Mouse (Mus musculus) intestine, postnatal 0 days (tissue): ENCODE measurements around the gene Xpot. TPM values are rescaled to one million over a fixed set of nuclear protein-coding genes. Genes with fewer than 3 reads are reported as not detected.
A peak's percentile ranks its signal among the peaks of the same experiment; 100 is the strongest.

ENCODE experiments used
- ATAC-seq: fragments of 200-750 bp; cut with Nextera tagmentation; 2 replicates; pipeline ENCODE4 v1.8.0; 2017; ENCODE audit warnings: mild to moderate bottlenecking, moderate TSS enrichment, moderate library complexity
- H3K27ac ChIP-seq: fragments of 300-500 bp; sonication (generic); 2 replicates; pipeline ENCODE4 v1.5.1; 2014; ENCODE audit warnings: mild to moderate bottlenecking, low read depth, low read length, moderate library complexity
- H3K27me3 ChIP-seq: fragments of 300-500 bp; sonication (generic); replicated peaks from 2 replicates; pipeline ENCODE4 v1.6.1; 2014; ENCODE audit warnings: low read length, mixed read lengths; ENCODE audit not compliant: control insufficient read depth, insufficient read depth
- H3K36me3 ChIP-seq: fragments of 300-500 bp; sonication (generic); 2 replicates; pipeline ENCODE4 v1.6.1; 2014; ENCODE audit warnings: mild to moderate bottlenecking, moderate library complexity; ENCODE audit not compliant: control insufficient read depth, insufficient read depth
- H3K4me1 ChIP-seq: fragments of 300-500 bp; sonication (generic); replicated peaks from 2 replicates; pipeline ENCODE4 v1.6.1; 2014; ENCODE audit warnings: antibody characterized with exemption, low read length, mixed read lengths; ENCODE audit not compliant: control insufficient read depth, insufficient read depth
- H3K4me2 ChIP-seq: fragments of 300-500 bp; sonication (generic); replicated peaks from 2 replicates; pipeline ENCODE4 v1.6.1; 2014; ENCODE audit warnings: low read depth, mild to moderate bottlenecking, moderate library complexity
- H3K4me3 ChIP-seq: fragments of 300-500 bp; sonication (generic); 2 replicates; pipeline ENCODE4 v1.5.1; 2014; ENCODE audit warnings: low read depth, low read length
- H3K9ac ChIP-seq: fragments of 300-500 bp; sonication (generic); 2 replicates; pipeline ENCODE4 v1.6.1; 2014; ENCODE audit warnings: mild to moderate bottlenecking, low read depth, low read length
- H3K9me3 ChIP-seq: fragments of 300-500 bp; sonication (generic); 2 replicates; pipeline ENCODE4 v1.6.1; 2016; ENCODE audit warnings: mixed run types; ENCODE audit not compliant: control insufficient read depth
- CTCF ChIP-seq: sonication (generic); IDR thresholded peaks from 2 replicates; pipeline ENCODE4 v1.5.1; 2016; ENCODE audit warnings: low read depth, mild to moderate bottlenecking, control low read depth, antibody characterized with exemption, moderate library complexity
- whole genome bisulfite sequencing: fragments of 180-500 bp; shearing (Covaris S2); extraction: QIAGEN DNeasy Blood & Tissue Kit; methylation state at CpG from one replicate; pipeline ENCODE4 v1.1.7; 2014; 5-methylcytosine and 5-hydroxymethylcytosine counted together
- polyA plus RNA-seq: library from polyadenylated mRNA; unstranded; fragments of >200 nt; fragmentation: Nextera tagmentation; extraction: Ambion mirVana; gene quantifications from 2 replicates; pipeline ENCODE4 v1.2.1, GENCODE M21; 2015

The Xpot gene
- polyA plus RNA-seq, 1 experiment from 2014 or later: 19.5 TPM

- WGBS: 74% methylated on average over 6 of the region's 6 CpGs
- no peak overlapping the region for H3K4me3 ChIP-seq
- H3K9ac ChIP-seq: no peak overlapping the region
- H3K36me3 ChIP-seq: peaks cover 93% of the 10 kb centered on the region
- no peak overlapping the region for H3K27ac ChIP-seq
- no peaks in the 10 kb centered on the region for H3K27me3 ChIP-seq
- no peaks in the 10 kb centered on the region for H3K4me1 ChIP-seq
- ATAC-seq: no peak
- H3K9me3 ChIP-seq: no peaks in the 10 kb centered on the region
- TF ChIP-seq CTCF: no peak
- H3K4me2 ChIP-seq: no peak overlapping the region
Measured at GRCm38 (mm10) chr10:121601272-121601671, 24.9 kb downstream of the Xpot start.

- peaks cover 73% of the 10 kb centered on the region for H3K36me3 ChIP-seq
- WGBS: 81% methylated on average over 9 of the region's 9 CpGs
- no peak for TF ChIP-seq CTCF
Measured at GRCm38 (mm10) chr10:121596580-121596979, 29.6 kb downstream of the Xpot start.

DNA sequence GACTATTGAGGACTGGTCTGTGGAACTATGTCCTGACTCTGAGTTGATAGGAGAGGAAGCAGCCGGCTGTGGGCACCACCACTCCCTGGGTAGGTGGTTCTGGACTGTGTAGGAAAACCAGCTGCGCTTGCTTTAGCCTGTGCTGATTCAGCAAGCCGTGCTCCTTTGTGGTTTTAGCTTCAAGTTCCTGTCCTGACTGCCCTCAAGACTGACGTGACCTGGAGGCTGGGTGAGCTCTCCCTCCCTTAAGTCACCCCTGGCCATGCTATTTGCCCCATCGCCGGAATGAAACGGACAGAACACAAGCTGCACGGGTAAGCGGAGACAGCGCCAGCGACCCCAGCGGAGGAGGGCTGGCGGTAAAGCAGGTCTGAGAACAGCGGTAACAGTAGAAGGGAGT, 35.0 kb downstream of the Xpot start:
- no peak for TF ChIP-seq CTCF
- Histone ChIP-seq H3K4me1 (no peaks in the 10 kb centered on the region), H3K9me3 (no peaks in the 10 kb centered on the region), H3K27me3 (no peaks in the 10 kb centered on the region), H3K36me3 (peaks cover 38% of the 10 kb centered on the region), H3K4me3 (no peak overlapping the region), H3K4me2 (no peak overlapping the region), H3K9ac (no peak overlapping the region), H3K27ac (no peak overlapping the region)
- WGBS: 87% methylated on average over 14 of the region's 14 CpGs
- no peak for ATAC-seq

More at GRCm38 (mm10) chr10:121596580-121596979, 29.6 kb downstream of the Xpot start:
- H3K4me3 ChIP-seq: no peak overlapping the region
- H3K9me3 ChIP-seq: no peaks in the 10 kb centered on the region
- no peak overlapping the region for H3K9ac ChIP-seq
- ATAC-seq: no peak
- no peaks in the 10 kb centered on the region for H3K4me1 ChIP-seq
- H3K27me3 ChIP-seq: no peaks in the 10 kb centered on the region
- no peak overlapping the region for H3K4me2 ChIP-seq
- H3K27ac ChIP-seq: no peak overlapping the region

DNA sequence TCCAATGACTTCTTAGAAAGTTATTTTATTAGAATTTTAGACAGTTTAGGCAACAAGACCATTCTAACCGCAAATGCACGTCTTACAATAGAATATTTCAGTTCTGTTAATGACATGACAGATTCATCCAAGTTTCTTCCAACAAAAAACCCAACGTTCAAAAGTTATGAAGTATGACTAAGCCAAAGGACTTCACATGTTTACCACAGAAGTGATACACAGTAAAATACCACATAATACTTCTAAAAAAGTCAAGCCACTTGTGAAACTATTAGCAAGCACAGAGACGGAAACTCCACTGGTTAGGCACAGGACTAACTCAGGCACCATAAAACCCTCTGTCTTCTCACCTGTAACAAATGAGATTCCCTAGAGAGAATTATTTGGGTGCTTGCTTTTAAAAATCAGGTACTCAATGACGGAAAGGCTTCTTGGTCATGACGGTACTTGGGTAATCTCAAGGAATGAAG, 38.7 kb downstream of the Xpot start:
- H3K27ac ChIP-seq: peak overlapping the region; percentile 99; the same call in 1 of the 2 replicates
- peak overlapping the region; percentile 78 for H3K4me3 ChIP-seq
- H3K4me2 ChIP-seq: peak overlapping the region; percentile 62
- H3K9me3 ChIP-seq: no peaks in the 10 kb centered on the region
- no peaks in the 10 kb centered on the region for H3K27me3 ChIP-seq
- H3K9ac ChIP-seq: peak overlapping the region; percentile 95
- TF ChIP-seq CTCF: no peak
- ATAC-seq: no peak
- H3K4me1 ChIP-seq: no peaks in the 10 kb centered on the region
- WGBS: 54% methylated on average over 6 of the region's 6 CpGs
- peaks cover 36% of the 10 kb centered on the region for H3K36me3 ChIP-seq

DNA sequence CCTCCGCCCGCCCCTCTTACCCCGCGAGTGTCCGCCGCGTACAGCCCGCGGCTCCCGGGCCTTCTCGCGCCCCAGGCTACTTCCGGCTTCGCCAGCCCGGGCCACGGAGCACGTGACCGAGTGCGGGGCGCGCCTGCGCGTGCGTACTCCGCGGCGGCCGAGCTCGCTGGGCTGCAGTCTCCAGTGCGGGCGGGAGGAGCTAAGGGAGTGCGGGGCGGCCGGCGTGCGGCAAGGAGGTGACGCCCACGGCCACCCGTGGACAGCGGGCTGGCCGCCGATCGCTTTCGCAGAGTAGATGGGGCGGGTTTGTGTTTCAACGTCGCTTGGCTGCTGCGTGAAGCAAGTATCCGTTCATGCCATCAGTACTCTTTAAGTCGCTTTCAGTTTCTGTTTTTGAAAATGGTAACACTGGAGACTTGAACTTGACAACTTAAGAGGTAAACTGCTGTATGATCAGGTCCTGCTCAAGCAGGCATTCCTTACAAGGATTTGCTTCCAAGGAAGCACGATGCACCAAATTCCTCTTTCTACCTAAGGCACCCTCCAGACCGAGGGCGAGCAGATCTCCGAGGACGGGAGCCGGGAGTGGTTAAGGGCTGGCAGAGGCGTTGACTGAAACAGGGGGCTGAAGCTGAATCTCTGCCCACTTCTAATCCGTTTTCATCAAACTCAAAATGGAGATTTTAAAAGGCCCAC, 39.3 kb downstream of the Xpot start, which contains the start of gene Tbk1:
Gene Tbk1 (minus strand): TSS at position 113 of the 696 bp plus-strand sequence.
- Histone ChIP-seq H3K4me2 (peak within 1 kb of the TSS; percentile 62), H3K36me3 (peaks cover 39% of the 10 kb centered on the region), H3K27ac (peak within 1 kb of the TSS; percentile 99), H3K9me3 (no peaks in the 10 kb centered on the region), H3K4me1 (no peaks in the 10 kb centered on the region), H3K4me3 (peak within 1 kb of the TSS; percentile 78), H3K27me3 (no peaks in the 10 kb centered on the region), H3K9ac (peak within 1 kb of the TSS; percentile 95)
- WGBS: under 1% methylated on average over 58 of the region's 58 CpGs
- TF ChIP-seq CTCF: no peak
- ATAC-seq: peak; percentile 91

DNA sequence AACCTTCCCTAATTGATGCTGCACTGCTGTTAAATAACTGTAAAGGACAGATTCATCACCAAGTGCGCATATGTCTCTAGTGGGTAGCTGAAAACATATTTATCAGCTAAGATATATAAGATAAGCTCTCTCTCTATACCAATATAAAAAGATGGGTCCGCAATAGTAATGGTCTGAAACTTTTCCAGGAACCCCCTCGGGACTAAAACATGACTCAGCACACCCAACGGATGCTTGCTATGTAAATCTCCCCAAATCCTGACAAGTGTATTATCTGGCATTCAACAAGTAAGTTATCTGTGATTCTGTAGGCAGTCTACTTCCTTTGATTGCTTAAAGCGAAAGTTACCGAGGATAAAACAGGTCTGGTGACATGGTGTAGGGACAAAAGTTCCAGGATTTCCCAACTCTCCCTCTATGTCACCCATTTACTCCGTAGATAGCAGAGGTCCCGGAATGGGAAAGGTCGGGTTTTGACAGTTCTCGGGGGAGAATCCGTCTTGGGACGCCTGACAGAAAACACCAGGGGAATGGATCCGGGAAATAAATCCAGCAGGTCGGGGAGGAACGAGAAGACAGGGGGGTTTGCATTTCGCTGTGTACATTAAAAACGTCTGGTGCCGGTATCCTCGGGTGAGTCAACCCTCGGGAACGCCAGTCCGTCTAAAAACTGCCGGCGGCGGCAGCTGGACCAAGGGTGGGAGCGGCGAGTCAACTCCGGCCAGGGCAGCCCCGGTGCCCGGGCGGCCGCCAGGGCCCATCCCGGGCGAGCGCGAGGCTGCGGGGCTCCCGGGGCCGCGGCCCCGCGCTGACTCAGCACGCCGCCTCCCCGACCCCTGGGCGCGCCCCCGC, 40.1 kb downstream of the Xpot start:
- peak overlapping the region; percentile 78 for H3K4me3 ChIP-seq
- ATAC-seq: peak; percentile 61
- no peaks in the 10 kb centered on the region; the same call in 1 of the 2 replicates for H3K4me1 ChIP-seq
- no peak for TF ChIP-seq CTCF
- no peaks in the 10 kb centered on the region for H3K9me3 ChIP-seq
- no peaks in the 10 kb centered on the region for H3K27me3 ChIP-seq
- peaks cover 32% of the 10 kb centered on the region for H3K36me3 ChIP-seq
- H3K9ac ChIP-seq: peak overlapping the region; percentile 95
- under 1% methylated on average over 38 of the region's 48 CpGs for WGBS
- peak overlapping the region; percentile 62 for H3K4me2 ChIP-seq
- H3K27ac ChIP-seq: peak overlapping the region; percentile 99
